Mouse (Mus musculus): ENCODE measurements around the gene Hivep3.

Gene Hivep3

DNA sequence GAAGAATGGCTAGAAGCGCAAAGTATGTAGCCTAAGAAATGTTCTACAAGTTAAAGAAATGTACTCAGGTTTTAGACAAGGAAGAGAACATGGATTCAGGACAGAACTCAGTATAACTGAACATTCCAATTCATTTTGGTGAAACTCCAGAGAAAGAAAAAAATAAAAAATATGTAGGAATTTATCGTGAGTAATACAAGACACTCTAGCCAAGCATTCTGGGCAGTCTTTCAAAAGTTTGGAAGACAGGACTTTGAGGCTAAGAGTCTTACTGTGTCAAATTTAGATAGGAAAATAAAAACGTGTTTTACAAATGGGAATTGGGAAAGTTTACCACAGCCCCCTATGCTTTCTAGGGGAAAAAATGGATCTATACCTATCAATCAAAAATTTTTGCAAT lies 350.1 kb downstream of the Hivep3 start:
- DNase-seq (ENCODE audit: low spot score in 2 of 2): no peak

- DNase-seq (ENCODE audit: low spot score in 2 of 2): no peak
Observed at GRCm38 (mm10) chr4:120089536-120089935, 356.0 kb downstream of the Hivep3 start.

DNA sequence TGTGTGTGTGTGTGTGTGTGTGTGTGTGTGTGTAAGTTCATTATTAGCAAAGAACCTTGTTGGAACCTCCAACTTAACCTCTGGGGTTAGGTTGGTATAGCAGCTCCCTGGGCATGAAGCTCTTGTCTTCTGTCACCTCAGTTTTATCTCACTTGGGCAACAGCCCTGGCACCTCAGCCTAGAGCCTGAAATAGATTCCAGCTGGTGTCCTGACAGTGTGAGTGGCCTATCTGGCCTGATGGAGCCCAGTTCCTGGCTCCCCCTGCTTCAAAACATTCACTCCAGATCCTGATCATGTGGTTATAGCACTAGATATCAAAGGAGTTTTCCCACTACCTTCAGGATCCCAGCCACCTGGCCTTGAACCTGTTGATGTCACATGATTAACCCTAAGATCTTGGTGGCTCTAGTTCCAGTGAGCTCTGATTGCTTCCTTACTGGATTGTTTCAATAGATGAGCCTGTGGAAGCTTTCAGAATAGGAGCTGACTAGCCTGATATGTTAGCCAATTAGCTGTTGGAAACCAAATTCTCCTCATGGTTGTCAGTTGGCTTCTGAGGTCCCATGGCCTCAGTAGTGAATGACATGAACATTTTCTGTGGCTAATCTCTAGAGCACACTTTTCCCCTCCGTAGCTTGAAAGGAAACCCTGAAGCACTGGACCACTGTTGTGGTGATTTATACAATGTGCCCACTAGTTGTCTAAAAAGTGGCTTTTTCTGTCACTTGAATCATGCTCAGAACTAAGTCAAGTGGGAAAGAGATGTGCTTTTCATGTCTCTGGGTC lies 358.6 kb downstream of the Hivep3 start:
- no peak for DNase-seq (ENCODE audit: low spot score in 2 of 2)

GRCm38 (mm10) chr4:120096935-120097334 lies 363.4 kb downstream of the Hivep3 start:
- DNase-seq (ENCODE audit: low spot score in 2 of 2): no peak

GRCm38 (mm10) chr4:120101186-120101585 lies 367.6 kb downstream of the Hivep3 start:
- no peak for DNase-seq (ENCODE audit: low spot score in 2 of 2)

DNA sequence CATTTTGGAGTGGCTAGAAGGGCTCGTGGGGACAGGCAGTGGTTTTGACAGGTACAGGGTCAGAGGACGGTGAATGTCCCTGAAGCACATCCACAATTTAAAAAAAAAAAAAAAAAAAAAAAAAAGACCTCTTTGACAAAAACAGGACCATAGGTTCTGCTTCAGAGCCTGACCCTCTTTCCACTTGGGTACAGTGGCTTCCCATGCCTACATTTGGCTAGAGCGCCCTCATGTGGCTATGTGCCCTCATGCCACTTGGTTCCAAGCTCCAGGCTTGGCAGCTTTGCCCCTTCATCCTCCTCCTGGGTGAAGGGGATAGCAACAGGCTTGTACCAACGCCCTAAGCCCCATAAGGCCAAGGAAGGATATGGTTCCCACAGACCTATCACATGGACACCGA lies 371.0 kb downstream of the Hivep3 start:
- DNase-seq (ENCODE audit: low spot score in 2 of 2): peak; percentile 43 to 81

- DNase-seq (ENCODE audit: low spot score in 2 of 2): no peak
Observed at GRCm38 (mm10) chr4:120106362-120106761, 372.8 kb downstream of the Hivep3 start.

DNA sequence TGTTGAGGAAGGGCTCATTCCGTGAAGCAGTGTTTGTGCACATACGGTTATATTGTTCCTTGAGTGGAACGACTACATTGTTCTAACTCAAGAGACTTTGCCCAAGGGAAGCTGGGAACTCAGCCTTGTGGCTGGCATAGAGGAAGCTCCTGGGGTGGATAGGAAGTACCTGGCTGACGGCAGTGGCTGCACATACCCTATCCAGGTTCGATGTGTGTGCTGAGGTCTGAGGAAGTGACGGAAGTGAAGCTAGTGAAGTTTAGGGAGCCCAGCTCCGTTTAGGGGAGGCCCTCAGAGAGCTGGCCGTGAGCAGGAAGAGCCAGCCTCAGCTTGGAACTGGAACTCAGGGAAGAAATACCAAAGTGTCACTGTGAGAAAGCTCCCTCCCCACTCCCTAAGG lies 374.2 kb downstream of the Hivep3 start:
- no peak for DNase-seq (ENCODE audit: low spot score in 2 of 2)

DNA sequence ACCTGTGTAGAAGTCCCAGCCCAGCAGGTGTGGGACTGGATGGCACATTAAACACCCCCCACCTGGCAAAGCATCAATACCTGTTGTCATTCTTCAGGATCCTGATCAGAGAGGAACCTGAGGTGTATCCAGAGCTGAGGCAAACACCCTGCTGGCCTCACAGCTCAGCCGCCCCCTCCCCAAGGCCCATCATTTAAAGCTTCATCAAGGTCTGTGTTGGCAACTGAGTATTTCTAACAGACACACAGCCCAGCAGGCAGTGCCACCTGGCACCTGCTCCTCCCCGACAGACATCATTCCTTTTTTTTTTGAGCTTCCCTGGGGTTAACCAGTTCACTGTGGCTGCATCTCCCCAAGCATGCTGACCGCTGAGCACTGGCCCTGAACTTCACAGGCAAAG lies 381.9 kb downstream of the Hivep3 start:
- no peak for DNase-seq (ENCODE audit: low spot score in 2 of 2)

GRCm38 (mm10) chr4:120116312-120116711 lies 382.7 kb downstream of the Hivep3 start:
- no peak for DNase-seq (ENCODE audit: low spot score in 2 of 2)

GRCm38 (mm10) chr4:120120276-120120675 lies 386.7 kb downstream of the Hivep3 start:
- no peak for DNase-seq (ENCODE audit: low spot score in 2 of 2)

GRCm38 (mm10) chr4:120124656-120125055 lies 391.1 kb downstream of the Hivep3 start:
- no peak for DNase-seq (ENCODE audit: low spot score in 2 of 2)

GRCm38 (mm10) chr4:120126047-120126446 lies 392.5 kb downstream of the Hivep3 start:
- DNase-seq (ENCODE audit: low spot score in 2 of 2): no peak

DNA sequence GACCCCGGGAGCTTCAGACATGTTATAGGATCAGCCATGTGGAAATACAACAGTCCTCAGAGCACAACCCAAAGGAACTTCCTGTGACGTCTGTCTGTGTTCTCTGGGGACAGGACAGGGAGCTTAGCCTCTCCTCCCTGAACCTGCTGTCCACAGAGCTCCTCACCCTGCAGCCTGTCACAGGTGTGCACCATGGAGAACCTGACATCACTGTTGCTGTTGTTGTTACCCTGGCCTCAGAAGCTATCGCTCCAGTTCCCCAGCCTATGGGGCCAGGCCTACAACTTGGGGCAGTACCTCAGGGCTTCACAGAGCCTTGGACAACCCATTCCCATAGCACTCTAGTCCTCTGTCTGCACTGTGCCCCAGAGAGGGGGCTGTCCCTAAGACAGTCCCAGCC lies 393.7 kb downstream of the Hivep3 start:
- DNase-seq (ENCODE audit: low spot score in 2 of 2): no peak

GRCm38 (mm10) chr4:120128033-120128432 lies 394.4 kb downstream of the Hivep3 start:
- no peak for DNase-seq (ENCODE audit: low spot score in 2 of 2)

DNA sequence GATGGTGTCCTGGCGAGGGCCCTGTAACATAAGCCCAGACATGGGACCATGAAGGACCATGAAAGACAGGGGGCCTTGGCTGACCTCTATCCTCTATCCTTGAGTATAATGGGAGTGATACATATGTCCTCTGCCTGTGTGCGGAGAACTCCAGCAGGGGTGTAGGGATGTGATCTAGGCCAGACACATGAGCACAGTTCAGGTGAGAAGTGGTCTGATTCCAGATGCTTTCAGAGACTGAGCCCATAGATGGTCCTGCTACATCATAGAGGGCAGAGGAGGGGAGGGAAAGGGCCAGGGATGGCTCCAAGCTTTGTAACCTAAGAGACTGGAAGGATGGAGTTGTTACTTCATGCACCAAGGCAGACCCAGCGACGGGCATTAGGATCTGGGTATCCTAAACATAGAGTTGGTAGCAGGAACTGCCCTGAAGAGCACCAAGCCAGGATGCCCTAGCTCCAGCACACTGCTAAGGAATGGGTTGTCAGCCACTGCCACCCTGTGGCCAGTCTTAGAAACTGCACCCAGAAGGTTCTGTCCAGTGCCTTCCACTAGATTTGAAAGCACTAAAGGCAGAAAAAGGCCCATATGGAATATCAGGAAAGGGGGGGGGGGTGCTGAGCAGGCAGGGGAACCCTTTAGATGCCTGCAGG lies 395.8 kb downstream of the Hivep3 start:
- no peak for DNase-seq (ENCODE audit: low spot score in 2 of 2)

DNA sequence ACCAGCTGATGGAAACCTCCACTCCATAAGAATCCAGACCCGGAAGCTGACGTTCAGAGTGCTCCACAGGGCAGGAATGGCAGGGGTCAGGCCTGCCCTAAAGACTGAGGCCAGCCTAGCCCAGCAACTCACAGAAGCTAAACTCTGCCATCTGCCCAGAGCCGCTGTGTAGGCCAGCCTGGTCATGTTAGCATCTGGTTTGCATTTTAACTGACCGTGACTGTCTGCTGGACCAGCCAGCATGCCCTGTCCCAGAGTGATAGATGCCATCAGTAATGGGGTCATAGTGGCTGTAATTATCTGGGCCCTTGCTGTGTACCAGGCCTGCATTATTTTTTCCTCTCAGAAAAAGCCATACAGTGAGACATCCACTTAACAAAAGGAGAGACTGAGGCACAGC lies 397.3 kb downstream of the Hivep3 start:
- no peak for DNase-seq (ENCODE audit: low spot score in 2 of 2)

DNA sequence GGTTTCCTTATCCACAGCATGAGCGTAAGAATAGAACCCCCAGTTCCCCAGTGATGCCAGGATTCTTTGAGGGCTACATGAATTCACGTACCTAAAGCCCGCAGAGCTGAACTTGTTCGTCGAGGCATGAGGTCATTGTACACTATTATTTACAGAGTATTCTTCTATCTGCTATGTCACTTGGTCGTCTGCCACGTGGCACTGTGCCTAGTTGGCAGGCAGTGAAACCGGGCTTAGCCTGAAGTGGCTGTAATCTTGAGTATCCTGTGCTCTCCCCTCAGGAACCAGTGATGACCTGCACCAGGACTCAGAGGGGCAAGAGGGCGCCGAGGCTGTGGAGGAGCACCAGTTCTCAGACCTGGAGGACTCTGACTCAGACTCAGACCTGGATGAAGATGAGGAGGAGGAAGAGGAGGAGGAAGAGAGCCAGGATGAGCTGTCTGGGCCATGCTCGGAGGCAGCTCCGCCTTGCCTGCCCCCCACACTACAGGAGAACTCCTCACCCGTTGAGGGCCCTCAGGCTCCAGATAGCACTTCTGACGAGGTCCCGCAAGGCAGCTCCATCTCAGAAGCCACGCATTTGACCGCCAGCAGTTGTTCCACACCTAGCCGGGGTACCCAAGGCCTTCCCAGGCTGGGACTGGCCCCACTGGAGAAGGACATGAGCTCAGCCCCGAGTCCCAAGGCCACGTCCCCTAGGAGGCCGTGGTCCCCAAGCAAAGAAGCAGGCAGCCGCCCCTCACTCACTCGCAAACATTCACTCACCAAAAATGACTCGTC lies 398.0 kb downstream of the Hivep3 start:
- peak; percentile 72 to 82 for DNase-seq (ENCODE audit: low spot score in 2 of 2)

GRCm38 (mm10) chr4:120134223-120134622 lies 400.6 kb downstream of the Hivep3 start:
- DNase-seq (ENCODE audit: low spot score in 2 of 2): no peak

DNA sequence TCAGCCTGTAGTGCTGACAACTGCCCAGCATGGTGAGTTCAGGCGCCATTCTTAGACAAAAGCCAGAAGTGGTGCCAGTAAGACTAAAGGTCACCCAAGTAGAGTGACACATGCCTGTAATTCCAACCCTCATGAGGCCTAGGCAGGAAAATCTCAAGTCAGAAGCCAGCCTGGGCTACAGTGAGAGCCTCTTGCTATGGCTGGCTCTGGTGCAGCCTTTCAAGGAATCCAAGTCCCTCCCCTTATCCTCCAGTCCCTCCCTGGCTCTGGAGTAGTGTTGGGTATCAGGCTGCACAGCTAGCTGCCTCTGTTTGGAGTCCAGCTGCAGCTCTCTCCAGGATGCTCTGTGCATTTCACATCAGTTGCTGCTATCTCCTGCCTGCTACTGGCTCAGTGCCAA lies 408.2 kb downstream of the Hivep3 start:
- no peak for DNase-seq (ENCODE audit: low spot score in 2 of 2)

GRCm38 (mm10) chr4:120142905-120143304 lies 409.3 kb downstream of the Hivep3 start:
- no peak for DNase-seq (ENCODE audit: low spot score in 2 of 2)

GRCm38 (mm10) chr4:120144343-120144742 lies 410.8 kb downstream of the Hivep3 start:
- no peak for DNase-seq (ENCODE audit: low spot score in 2 of 2)

- DNase-seq (ENCODE audit: low spot score in 2 of 2): no peak
Observed at GRCm38 (mm10) chr4:120145931-120146330, 412.3 kb downstream of the Hivep3 start.

Measured in urinary bladder, postnatal 4 days (tissue).